7 mouse cellular contexts compared by ENCODE assay signal in the genomic region with DNA sequence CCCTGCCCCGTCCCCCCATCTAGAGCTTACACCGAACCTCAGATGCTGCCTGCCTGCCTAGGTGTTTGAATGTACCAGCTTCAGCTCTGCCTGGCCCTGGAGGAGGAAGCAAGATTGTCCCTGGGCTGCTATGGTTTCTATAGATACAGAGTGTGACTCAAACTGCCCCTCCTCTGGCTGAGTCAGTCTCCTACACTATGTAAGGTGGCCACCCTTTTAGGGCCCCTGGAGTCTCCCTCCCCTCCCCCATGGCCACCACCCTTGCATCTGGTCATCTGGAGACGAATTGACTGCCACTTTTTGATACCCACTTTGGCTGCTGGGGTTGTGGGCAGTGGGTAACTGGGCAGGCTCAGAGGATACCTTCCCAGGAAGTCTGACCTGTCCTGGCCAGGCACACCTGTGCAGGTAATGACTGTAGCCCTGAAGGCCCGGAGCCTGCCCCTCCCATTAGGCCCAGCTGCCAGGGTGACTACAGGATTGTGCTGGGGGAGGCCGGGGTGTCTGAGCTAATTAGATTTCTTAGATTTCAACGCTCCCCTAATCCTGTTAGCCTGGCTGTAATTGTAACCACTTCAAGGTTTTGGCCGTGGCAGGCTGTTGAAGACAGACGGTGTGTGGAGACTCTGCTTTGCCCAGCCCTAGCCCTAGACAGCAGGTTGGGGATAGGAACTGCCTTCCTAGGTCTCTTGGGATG. TPM values are rescaled to one million over a fixed set of nuclear protein-coding genes. Genes with fewer than 3 reads are reported as not detected.
A peak's percentile ranks its signal among the peaks of the same experiment; 100 is the strongest.
DNase-seq lines count a peak whose midpoint lies in the region; ATAC-seq and TF ChIP-seq lines count a peak whose summit lies in the region.

No protein-coding gene starts in this region.

- 0 out of 2 replicates have a peak overlapping the region, but pooled peaks have one; percentile 33 for H3K9ac ChIP-seq in neural tube, embryonic 12.5 days
- H3K9ac ChIP-seq in forebrain, embryonic 15.5 days (replicated peaks) = 0 out of 2 replicates have a peak overlapping the region, but pooled peaks have one; percentile 1
- H3K9ac ChIP-seq in liver, postnatal 0 days (replicated peaks) = peak overlapping the region; percentile 16; the same call in 1 of the 2 replicates
- H3K9ac ChIP-seq in stomach, embryonic 16.5 days (ENCODE audit: low read length) = peak overlapping the region; percentile 24

- H3K36me3 ChIP-seq in neural tube, embryonic 12.5 days = no peaks in the 10 kb centered on the region
- no peaks in the 10 kb centered on the region for H3K36me3 ChIP-seq in forebrain, embryonic 15.5 days
- H3K36me3 ChIP-seq in liver, postnatal 0 days (replicated peaks; ENCODE audit: insufficient read depth, low read length) = no peaks in the 10 kb centered on the region
- H3K36me3 ChIP-seq in stomach, embryonic 16.5 days (ENCODE audit: control insufficient read depth, insufficient read depth, low read length) = no peaks in the 10 kb centered on the region

- peaks cover 84% of the 10 kb centered on the region for H3K4me1 ChIP-seq in neural tube, embryonic 12.5 days
- H3K4me1 ChIP-seq in forebrain, embryonic 15.5 days = peaks cover 85% of the 10 kb centered on the region
- peaks cover 72% of the 10 kb centered on the region for H3K4me1 ChIP-seq in liver, postnatal 0 days (ENCODE audit: insufficient read depth)
- H3K4me1 ChIP-seq in stomach, embryonic 16.5 days (ENCODE audit: control insufficient read depth, insufficient read depth, low read length) = peaks cover 77% of the 10 kb centered on the region

- no peak for TF ChIP-seq EP300 in liver, postnatal 0 days (IDR thresholded peaks at IDR 0.05; ENCODE audit: low read depth)

- TF ChIP-seq CTCF in liver, postnatal 0 days (IDR thresholded peaks at IDR 0.05; ENCODE audit: low read depth) = no peak

- ATAC-seq in neural tube, embryonic 12.5 days (ENCODE audit: low FRiP score, low read depth) = no peak
- ATAC-seq in forebrain, embryonic 15.5 days (replicated peaks) = no peak
- ATAC-seq in liver, postnatal 0 days = no peak
- peak; percentile 75 for ATAC-seq in stomach, embryonic 16.5 days (ENCODE audit: insufficient read depth, low FRiP score)

- no peak overlapping the region for H3K27ac ChIP-seq in neural tube, embryonic 12.5 days
- H3K27ac ChIP-seq in forebrain, embryonic 15.5 days (replicated peaks) = no peak overlapping the region
- H3K27ac ChIP-seq in liver, postnatal 0 days (ENCODE audit: low read depth) = no peak overlapping the region
- peak overlapping the region; percentile 63 for H3K27ac ChIP-seq in stomach, embryonic 16.5 days (ENCODE audit: low read length)

- peak overlapping the region; percentile 96 for H3K4me2 ChIP-seq in neural tube, embryonic 12.5 days (replicated peaks)
- peak overlapping the region; percentile 3; the same call in 1 of the 2 replicates for H3K4me2 ChIP-seq in forebrain, embryonic 15.5 days (replicated peaks)
- H3K4me2 ChIP-seq in liver, postnatal 0 days (ENCODE audit: low read depth, low read length) = no peak overlapping the region
- peak overlapping the region; percentile 3; the same call in 1 of the 2 replicates for H3K4me2 ChIP-seq in stomach, embryonic 16.5 days (ENCODE audit: low read depth, low read length)

- H3K9me3 ChIP-seq in neural tube, embryonic 12.5 days = no peaks in the 10 kb centered on the region
- H3K9me3 ChIP-seq in forebrain, embryonic 15.5 days = no peaks in the 10 kb centered on the region
- no peaks in the 10 kb centered on the region for H3K9me3 ChIP-seq in liver, postnatal 0 days (ENCODE audit: low read length)
- H3K9me3 ChIP-seq in stomach, embryonic 16.5 days (replicated peaks; ENCODE audit: control insufficient read depth, low read length) = no peaks in the 10 kb centered on the region

- no peak overlapping the region for H3K4me3 ChIP-seq in neural tube, embryonic 12.5 days
- no peak overlapping the region for H3K4me3 ChIP-seq in forebrain, embryonic 15.5 days
- no peak overlapping the region for H3K4me3 ChIP-seq in liver, postnatal 0 days (ENCODE audit: low read depth, low read length)
- H3K4me3 ChIP-seq in stomach, embryonic 16.5 days (replicated peaks; ENCODE audit: low read length) = no peak overlapping the region

- H3K27me3 ChIP-seq in neural tube, embryonic 12.5 days (replicated peaks) = no peaks in the 10 kb centered on the region
- no peaks in the 10 kb centered on the region for H3K27me3 ChIP-seq in forebrain, embryonic 15.5 days
- no peaks in the 10 kb centered on the region for H3K27me3 ChIP-seq in liver, postnatal 0 days (ENCODE audit: insufficient read depth, low read length)
- no peaks in the 10 kb centered on the region for H3K27me3 ChIP-seq in stomach, embryonic 16.5 days (ENCODE audit: control insufficient read depth, insufficient read depth, low read length)

- 50% methylated on average over 8 of the region's 8 CpGs for WGBS in neural tube, embryonic 12.5 days
- 29% methylated on average over 8 of the region's 8 CpGs for WGBS in forebrain, embryonic 15.5 days
- 49% methylated on average over 8 of the region's 8 CpGs for WGBS in liver, postnatal 0 days (ENCODE audit: insufficient replicate concordance)
- 41% methylated on average over 8 of the region's 8 CpGs for WGBS in stomach, embryonic 16.5 days

- DNase-seq in neural tube, embryonic 10.5 days (ENCODE audit: extremely low spot score, low spot score) = no peak
- peak; percentile 25 for DNase-seq in liver, postnatal 0 days
- DNase-seq in layer of hippocampus, adult 9-10 months (ENCODE audit: low spot score) = no peak
- DNase-seq in urinary bladder, postnatal 25 days (ENCODE audit: low spot score) = no peak

RNA-seq across cellular contexts. Expression of a gene that starts 5.8 kb away (rescaled TPM):
- polyA plus RNA-seq in neural tube, embryonic 12.5 days (2016; fragmentation: Nextera tagmentation; extraction: Ambion mirVana) = 62.2 and 63.4 TPM in 2 replicates
- polyA plus RNA-seq in forebrain, embryonic 15.5 days (2015; fragmentation: Nextera tagmentation; extraction: Ambion mirVana) = 57.5 and 63.9 TPM in 2 replicates
- 3.6 and 4.3 TPM in 2 replicates for polyA plus RNA-seq in liver, postnatal 0 days (2015; fragmentation: Nextera tagmentation; extraction: Ambion mirVana)
- polyA plus RNA-seq in stomach, embryonic 16.5 days (2015; fragmentation: Nextera tagmentation; extraction: Ambion mirVana) = 24.0 and 26.3 TPM in 2 replicates
